Mouse (Mus musculus) right cerebral cortex, postnatal 10 days (tissue): ENCODE data around the gene Zfp618.

Source experiments
- DNase-seq, 2 experiments: peaks; one replicate each; pipeline ENCODE4 v3.0.0; 2021; ENCODE audit warnings: low spot score in 2 of 2

Gene Zfp618

GRCm38 (mm10) chr4:63030157-63030556, 64.8 kb downstream of the Zfp618 start:
- no peak for DNase-seq

- DNase-seq: no peak
Measured at GRCm38 (mm10) chr4:63031240-63031639, 65.9 kb downstream of the Zfp618 start.

GRCm38 (mm10) chr4:63032581-63033006, 67.2 kb downstream of the Zfp618 start:
- DNase-seq: peak in 1 of 2 experiments; percentile 14

GRCm38 (mm10) chr4:63033724-63034123, 68.4 kb downstream of the Zfp618 start:
- peak in 1 of 2 experiments; percentile 16 for DNase-seq

- peak in 1 of 2 experiments; percentile 17 for DNase-seq
Measured at GRCm38 (mm10) chr4:63035991-63036390, 70.6 kb downstream of the Zfp618 start.

- DNase-seq: peak in 1 of 2 experiments; percentile 9
Measured at GRCm38 (mm10) chr4:63036790-63037189, 71.4 kb downstream of the Zfp618 start.

GRCm38 (mm10) chr4:63037555-63037954, 72.2 kb downstream of the Zfp618 start:
- peak in 1 of 2 experiments; percentile 14 for DNase-seq

- DNase-seq: peak in 1 of 2 experiments; percentile 7
Measured at GRCm38 (mm10) chr4:63038265-63038664, 72.9 kb downstream of the Zfp618 start.

GRCm38 (mm10) chr4:63038937-63039336, 73.6 kb downstream of the Zfp618 start:
- DNase-seq: peak; percentile 8 to 14

- peak; percentile 6 to 8 for DNase-seq
Measured at GRCm38 (mm10) chr4:63048606-63049005, 83.2 kb downstream of the Zfp618 start.

- DNase-seq: peak; percentile 11 to 12
Measured at GRCm38 (mm10) chr4:63049596-63050318, 84.4 kb downstream of the Zfp618 start.

- peak in 1 of 2 experiments; percentile 31 for DNase-seq
Measured at GRCm38 (mm10) chr4:63050319-63050676, 84.9 kb downstream of the Zfp618 start.

- DNase-seq: peak in 1 of 2 experiments; percentile 9
Measured at GRCm38 (mm10) chr4:63050949-63051348, 85.6 kb downstream of the Zfp618 start.

- DNase-seq: peak in 1 of 2 experiments; percentile 16
Measured at GRCm38 (mm10) chr4:63051940-63052661, 86.7 kb downstream of the Zfp618 start.

- peak in 1 of 2 experiments; percentile 10 for DNase-seq
Measured at GRCm38 (mm10) chr4:63052662-63053033, 87.3 kb downstream of the Zfp618 start.

- DNase-seq: peak in 1 of 2 experiments; percentile 21
Measured at GRCm38 (mm10) chr4:63055216-63055745, 89.9 kb downstream of the Zfp618 start.

GRCm38 (mm10) chr4:63056641-63057415, 91.5 kb downstream of the Zfp618 start:
- DNase-seq: peak in 1 of 2 experiments; percentile 16

GRCm38 (mm10) chr4:63057581-63057980, 92.2 kb downstream of the Zfp618 start:
- DNase-seq: no peak

GRCm38 (mm10) chr4:63058686-63059085, 93.3 kb downstream of the Zfp618 start:
- DNase-seq: peak in 1 of 2 experiments; percentile 6

- peak in 1 of 2 experiments; percentile 10 for DNase-seq
Measured at GRCm38 (mm10) chr4:63060358-63060757, 95.0 kb downstream of the Zfp618 start.

- DNase-seq: no peak
Measured at GRCm38 (mm10) chr4:63061411-63061810, 96.0 kb downstream of the Zfp618 start.

- DNase-seq: peak in 1 of 2 experiments; percentile 9
Measured at GRCm38 (mm10) chr4:63063360-63063759, 98.0 kb downstream of the Zfp618 start.
